In genomic region chr1:55865274-55865673, GRCm38 (mm10) we compare ENCODE assay signal across 11 mouse cellular contexts.
DNase-seq lines count a peak whose midpoint lies in the region; ATAC-seq and TF ChIP-seq lines count a peak whose summit lies in the region.
"Had no signal": no experiment of that assay in that cellular context is flagged by ENCODE, and none has a peak within 500 bp of the region (broad histone marks: within the 10 kb centered on the region; RNA-seq: fewer than 3 reads in every experiment).

No protein-coding gene starts in this region.

- no peaks in the 10 kb centered on the region for H3K4me1 ChIP-seq in kidney, embryonic 16.5 days (ENCODE audit: insufficient read depth, low read length)
- H3K4me1 ChIP-seq in hindbrain, embryonic 16.5 days (ENCODE audit: control insufficient read depth, insufficient read depth, low read depth, low read length), result no peaks in the 10 kb centered on the region
- H3K4me1 ChIP-seq: hindbrain, embryonic 15.5 days; liver, embryonic 12.5 days had no signal

- no peak overlapping the region for H3K27ac ChIP-seq in kidney, embryonic 16.5 days (ENCODE audit: low read length)
- no peak overlapping the region for H3K27ac ChIP-seq in hindbrain, embryonic 16.5 days (ENCODE audit: low read depth, low read length)
- H3K27ac ChIP-seq: hindbrain, embryonic 15.5 days; liver, embryonic 12.5 days had no signal

- H3K4me2 ChIP-seq in kidney, embryonic 16.5 days (replicated peaks; ENCODE audit: low read depth, low read length), result no peak overlapping the region
- H3K4me2 ChIP-seq in myocyte (ENCODE audit: low read depth), result peak overlapping the region; percentile 44
- H3K4me2 ChIP-seq in hindbrain, embryonic 16.5 days (ENCODE audit: low read length), result no peak overlapping the region
- H3K4me2 ChIP-seq: hindbrain, embryonic 15.5 days; liver, embryonic 12.5 days had no signal

- no peak for TF ChIP-seq POLR2A in myocyte (IDR thresholded peaks at IDR 0.05; ENCODE audit: insufficient read length, low read depth)

- DNase-seq in kidney, postnatal 36 days, result no peak
- DNase-seq in 3T3-L1 (ENCODE audit: low read depth, low spot score), result peak; percentile 96
- DNase-seq in Muller cell, postnatal 12 days (ENCODE audit: inconsistent ontology term), result peak; percentile 71
- DNase-seq: cerebellum, postnatal 14 days; thymus, adult 2 months had no signal

- no peaks in the 10 kb centered on the region for H3K9me3 ChIP-seq in kidney, embryonic 16.5 days (ENCODE audit: low read length)
- no peaks in the 10 kb centered on the region for H3K9me3 ChIP-seq in hindbrain, embryonic 16.5 days (ENCODE audit: control insufficient read depth, low read length)
- H3K9me3 ChIP-seq: hindbrain, embryonic 15.5 days; liver, embryonic 12.5 days had no signal

- no peaks in the 10 kb centered on the region for H3K36me3 ChIP-seq in kidney, embryonic 16.5 days (ENCODE audit: insufficient read depth, low read length)
- H3K36me3 ChIP-seq in myocyte (ENCODE audit: control insufficient read depth, insufficient read depth), result no peaks in the 10 kb centered on the region
- H3K36me3 ChIP-seq in hindbrain, embryonic 16.5 days (ENCODE audit: control insufficient read depth, insufficient read depth, low read length), result no peaks in the 10 kb centered on the region
- H3K36me3 ChIP-seq: hindbrain, embryonic 15.5 days; liver, embryonic 12.5 days had no signal

- no peak overlapping the region for H3ac ChIP-seq in myocyte (ENCODE audit: control insufficient read depth, insufficient read length)

- no peak overlapping the region for H3K4me3 ChIP-seq in kidney, embryonic 16.5 days (ENCODE audit: low read length)
- no peak overlapping the region for H3K4me3 ChIP-seq in myocyte
- H3K4me3 ChIP-seq in hindbrain, embryonic 16.5 days (ENCODE audit: low read length), result no peak overlapping the region
- H3K4me3 ChIP-seq: hindbrain, embryonic 15.5 days; liver, embryonic 12.5 days had no signal

- H3K9ac ChIP-seq in kidney, embryonic 16.5 days (replicated peaks; ENCODE audit: low read length), result no peak overlapping the region
- no peak overlapping the region for H3K9ac ChIP-seq in hindbrain, embryonic 16.5 days (ENCODE audit: low read depth, low read length)
- H3K9ac ChIP-seq: hindbrain, embryonic 15.5 days; liver, embryonic 12.5 days had no signal

- no peaks in the 10 kb centered on the region for H3K79me2 ChIP-seq in myocyte (ENCODE audit: control insufficient read depth, insufficient read depth)

- WGBS in kidney, embryonic 16.5 days, result 67% methylated on average over 4 of the region's 4 CpGs
- WGBS in hindbrain, embryonic 16.5 days, result 73% methylated on average over 4 of the region's 4 CpGs

- peak; percentile 57; the same call in 1 of the 2 replicates for ATAC-seq in kidney, embryonic 16.5 days (ENCODE audit: low FRiP score, low TSS enrichment)
- ATAC-seq in monocyte, adult 5-6 weeks (replicated peaks; ENCODE audit: insufficient number of reproducible peaks, low FRiP score, low TSS enrichment, poor library complexity, severe bottlenecking), result no peak
- no peak for ATAC-seq in hindbrain, embryonic 16.5 days
- ATAC-seq: liver, embryonic 12.5 days had no signal

- no peaks in the 10 kb centered on the region for H3K27me3 ChIP-seq in kidney, embryonic 16.5 days (ENCODE audit: insufficient read depth, low read length)
- no peaks in the 10 kb centered on the region for H3K27me3 ChIP-seq in myocyte (ENCODE audit: control insufficient read depth, insufficient read depth, insufficient read length)
- H3K27me3 ChIP-seq in hindbrain, embryonic 16.5 days (replicated peaks; ENCODE audit: control insufficient read depth, insufficient read depth, low read length), result no peaks in the 10 kb centered on the region
- H3K27me3 ChIP-seq: hindbrain, embryonic 15.5 days; liver, embryonic 12.5 days had no signal

TF ChIP-seq in myocyte, 11 proteins besides CTCF, POLR2A, EP300 and RAD21:
- TF ChIP-seq MYOG (IDR thresholded peaks at IDR 0.05; ENCODE audit: control insufficient read depth in 1 of 3, insufficient read depth in 1 of 3, insufficient read length in 2 of 3, low read depth in 2 of 3) (peak in 1 of 3 experiments; percentile 25), CEBPB (IDR thresholded peaks at IDR 0.05; ENCODE audit: insufficient read depth, poor library complexity, severe bottlenecking) (0 out of 2 replicates have a peak, but pooled peaks have one; percentile 21), TCF12 (IDR thresholded peaks at IDR 0.05; ENCODE audit: insufficient read depth, poor library complexity, severe bottlenecking) (no peak), USF1 (IDR thresholded peaks at IDR 0.05; ENCODE audit: low read depth) (no peak), MYOD1 (IDR thresholded peaks at IDR 0.05; ENCODE audit: control insufficient read depth in 1 of 3, insufficient read length in 2 of 3, low read depth in 2 of 3) (peak in 2 of 3 experiments; percentile 3 to 28)

Comparison
In these comparisons a context has a peak if more than half of its experiments do, and no peak if none do; other contexts are left out.
1. DNase-seq: peak in 3T3-L1 (single experiment) and Muller cell, postnatal 12 days (single experiment); none in kidney, postnatal 36 days (0 of 2).